Mouse (Mus musculus) stomach, postnatal 0 days (tissue): ENCODE results near the gene Pacs2. TPM values are rescaled to one million over a fixed set of nuclear protein-coding genes. Genes with fewer than 3 reads are reported as not detected.
A peak's percentile ranks its signal among the peaks of the same experiment; 100 is the strongest.

Experiments
- ATAC-seq: fragments of 200-750 bp; cut with Nextera tagmentation; 2 replicates; pipeline ENCODE4 v1.8.0; 2017; ENCODE audit not compliant: low FRiP score, low TSS enrichment
- DNase-seq: peaks from one replicate; pipeline ENCODE4 v3.0.0-alpha.2; 2016; ENCODE audit warnings: low spot score
- H3K27ac ChIP-seq: fragments of 300-500 bp; sonication (generic); replicated peaks from 2 replicates; pipeline ENCODE4 v1.5.1; 2014; ENCODE audit warnings: mild to moderate bottlenecking, control low read depth
- H3K27me3 ChIP-seq: fragments of 300-500 bp; sonication (generic); 2 replicates; pipeline ENCODE4 v1.6.1; 2014; ENCODE audit warnings: low read length; ENCODE audit not compliant: control insufficient read depth, insufficient read depth
- H3K36me3 ChIP-seq: fragments of 300-500 bp; sonication (generic); 2 replicates; pipeline ENCODE4 v1.6.1; 2014; ENCODE audit warnings: low read length, mixed read lengths; ENCODE audit not compliant: control insufficient read depth, insufficient read depth
- H3K4me1 ChIP-seq: fragments of 300-500 bp; sonication (generic); replicated peaks from 2 replicates; pipeline ENCODE4 v1.6.1; 2014; ENCODE audit warnings: antibody characterized with exemption; ENCODE audit not compliant: control insufficient read depth, insufficient read depth
- H3K4me2 ChIP-seq: fragments of 300-500 bp; sonication (generic); replicated peaks from 2 replicates; pipeline ENCODE4 v1.6.1; 2014; ENCODE audit warnings: low read depth, mild to moderate bottlenecking, control low read depth, moderate library complexity
- H3K4me3 ChIP-seq: fragments of 300-500 bp; sonication (generic); 2 replicates; pipeline ENCODE4 v1.5.1; 2014; ENCODE audit warnings: low read depth, low read length, control low read depth
- H3K9ac ChIP-seq: fragments of 300-500 bp; sonication (generic); 2 replicates; pipeline ENCODE4 v1.6.1; 2014; ENCODE audit warnings: mild to moderate bottlenecking, low read length, control low read depth, mixed read lengths
- H3K9me3 ChIP-seq: fragments of 300-500 bp; sonication (generic); 2 replicates; pipeline ENCODE4 v1.6.1; 2016; ENCODE audit warnings: low read length; ENCODE audit not compliant: control insufficient read depth
- CTCF ChIP-seq: IDR thresholded peaks from 2 replicates; pipeline ENCODE4 v1.5.1; 2016; ENCODE audit warnings: antibody characterized with exemption, low read depth, mild to moderate bottlenecking, moderate library complexity
- EP300 ChIP-seq: optimal IDR thresholded peaks from 2 replicates; pipeline ENCODE3; 2016; ENCODE audit warnings: antibody characterized with exemption
- WGBS: fragments of 180-500 bp; shearing (Covaris S2); extraction: QIAGEN DNeasy Blood & Tissue Kit; methylation state at CpG from one replicate; pipeline ENCODE4 v1.1.7; 2014; 5-methylcytosine and 5-hydroxymethylcytosine counted together
- polyA plus RNA-seq: library from polyadenylated mRNA; unstranded; fragments of >200 nt; fragmentation: Nextera tagmentation; extraction: Ambion mirVana; gene quantifications from 2 replicates; pipeline ENCODE4 v1.2.1, GENCODE M21; 2015

Gene Pacs2
- polyA plus RNA-seq, 1 experiment from 2014 or later: 4.1 TPM

DNA sequence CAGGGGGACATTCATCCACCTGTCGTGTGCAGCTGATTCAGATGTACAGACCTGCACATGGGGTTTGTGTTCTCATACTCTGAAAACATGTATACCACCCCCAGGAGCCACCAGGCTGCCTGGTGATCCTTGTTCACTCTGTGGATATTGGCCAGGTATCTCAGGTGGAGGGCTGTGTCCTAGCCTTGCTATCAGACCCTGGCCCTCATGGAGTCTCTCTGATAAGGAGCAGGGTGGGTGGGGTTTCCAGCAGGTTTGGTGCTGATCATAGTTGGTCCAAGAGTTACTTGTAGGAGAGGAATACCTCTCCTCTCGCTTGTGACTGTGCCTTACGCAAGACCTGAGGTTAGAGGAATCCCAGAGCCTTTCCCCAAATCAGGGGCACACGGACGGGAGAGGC lies 45.9 kb downstream of the Pacs2 start:
- ATAC-seq: no peak
- peaks cover 27% of the 10 kb centered on the region for H3K36me3 ChIP-seq
- H3K9ac ChIP-seq: no peak overlapping the region
- H3K9me3 ChIP-seq: no peaks in the 10 kb centered on the region
- no peaks in the 10 kb centered on the region for H3K4me1 ChIP-seq
- TF ChIP-seq CTCF (no peak), EP300 (no peak)
- no peak for DNase-seq
- H3K27me3 ChIP-seq: no peaks in the 10 kb centered on the region
- no peak overlapping the region for H3K4me3 ChIP-seq
- H3K27ac ChIP-seq: no peak overlapping the region
- WGBS: 95% methylated on average over 5 of the region's 5 CpGs
- no peak overlapping the region for H3K4me2 ChIP-seq

DNA sequence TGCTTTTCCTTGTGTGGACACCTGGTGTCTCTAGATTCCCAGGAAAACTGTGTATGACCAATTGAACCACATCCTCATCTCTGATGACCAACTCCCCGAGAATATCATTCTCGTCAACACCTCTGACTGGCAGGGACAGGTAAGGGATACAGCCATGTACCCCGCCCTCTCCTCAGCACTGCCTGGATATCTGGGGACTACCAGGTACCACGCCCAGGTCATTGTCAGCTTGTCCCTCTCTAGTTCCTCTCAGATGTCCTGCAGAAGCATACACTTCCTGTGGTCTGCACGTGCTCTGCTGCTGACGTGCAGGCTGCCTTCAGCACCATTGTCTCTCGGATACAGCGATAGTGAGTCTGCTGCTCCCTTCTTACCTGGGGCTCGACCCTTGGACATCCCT lies 47.3 kb downstream of the Pacs2 start:
- H3K36me3 ChIP-seq: peaks cover 26% of the 10 kb centered on the region
- H3K9me3 ChIP-seq: no peaks in the 10 kb centered on the region
- ATAC-seq (no peak), DNase-seq (no peak)
- H3K4me3 ChIP-seq: no peak overlapping the region
- H3K27me3 ChIP-seq: no peaks in the 10 kb centered on the region
- no peaks in the 10 kb centered on the region for H3K4me1 ChIP-seq
- 77% methylated on average over 9 of the region's 9 CpGs for WGBS
- H3K9ac ChIP-seq: no peak overlapping the region
- no peak overlapping the region for H3K27ac ChIP-seq
- TF ChIP-seq EP300 (no peak), CTCF (no peak)
- no peak overlapping the region for H3K4me2 ChIP-seq

DNA sequence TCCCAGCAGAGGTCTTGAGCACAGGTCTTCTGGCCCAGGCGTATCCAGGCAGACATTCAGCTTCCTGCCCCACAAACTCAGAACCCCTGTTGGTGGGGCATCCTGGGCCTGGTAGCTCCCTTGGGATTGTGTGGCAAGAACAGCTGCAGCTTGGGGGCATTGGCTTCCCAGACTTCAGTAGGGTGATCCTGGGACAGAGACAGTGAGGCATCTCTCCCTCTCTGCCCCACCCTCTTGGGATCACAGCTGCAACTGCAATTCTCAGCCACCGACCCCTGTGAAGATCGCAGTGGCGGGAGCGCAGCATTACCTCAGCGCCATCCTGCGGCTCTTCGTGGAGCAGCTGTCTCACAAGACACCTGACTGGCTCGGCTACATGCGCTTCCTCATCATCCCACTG lies 47.9 kb downstream of the Pacs2 start:
- TF ChIP-seq CTCF (peak; percentile 11; the same call in 1 of the 2 replicates), EP300 (no peak)
- H3K9ac ChIP-seq: no peak overlapping the region
- ATAC-seq: no peak
- H3K36me3 ChIP-seq: peaks cover 21% of the 10 kb centered on the region
- no peaks in the 10 kb centered on the region for H3K9me3 ChIP-seq
- H3K4me1 ChIP-seq: no peaks in the 10 kb centered on the region
- H3K4me3 ChIP-seq: no peak overlapping the region
- 83% methylated on average over 10 of the region's 10 CpGs for WGBS
- DNase-seq: no peak
- H3K27ac ChIP-seq: no peak overlapping the region
- no peak overlapping the region for H3K4me2 ChIP-seq
- no peaks in the 10 kb centered on the region for H3K27me3 ChIP-seq

- no peak for ATAC-seq
- no peak for TF ChIP-seq EP300
- TF ChIP-seq CTCF: no peak
- Histone ChIP-seq H3K9ac (no peak overlapping the region), H3K4me2 (no peak overlapping the region), H3K27me3 (no peaks in the 10 kb centered on the region), H3K4me1 (no peaks in the 10 kb centered on the region), H3K27ac (no peak overlapping the region), H3K9me3 (no peaks in the 10 kb centered on the region), H3K36me3 (peaks cover 19% of the 10 kb centered on the region), H3K4me3 (no peak overlapping the region)
- no peak for DNase-seq
- 94% methylated on average over 7 of the region's 7 CpGs for WGBS
Measured at GRCm38 (mm10) chr12:113063700-113064099, 49.4 kb downstream of the Pacs2 start.

DNA sequence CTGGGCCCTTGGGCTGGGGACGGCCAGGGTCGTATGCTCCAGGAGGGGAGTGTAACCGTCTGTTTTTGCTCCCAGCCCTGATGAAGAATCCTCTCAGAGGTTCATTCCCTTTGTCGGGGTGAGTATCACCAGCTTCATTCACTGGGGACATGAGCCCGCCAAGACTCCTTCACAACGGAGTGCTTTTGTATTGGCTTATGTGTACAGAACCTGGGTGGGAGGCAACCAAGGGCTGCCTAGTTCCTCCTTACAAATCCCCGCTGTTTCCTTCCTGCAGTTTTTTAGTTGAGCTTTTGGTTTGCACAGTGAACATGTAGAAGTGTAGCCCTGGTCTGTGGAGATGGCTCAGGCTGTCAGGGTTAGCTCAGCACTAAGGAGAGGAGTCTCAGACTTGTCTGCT lies 53.7 kb downstream of the Pacs2 start:
- Histone ChIP-seq H3K4me1 (no peaks in the 10 kb centered on the region), H3K4me2 (no peak overlapping the region), H3K9me3 (no peaks in the 10 kb centered on the region), H3K9ac (no peak overlapping the region), H3K27ac (no peak overlapping the region), H3K36me3 (peaks cover 27% of the 10 kb centered on the region), H3K27me3 (no peaks in the 10 kb centered on the region), H3K4me3 (no peak overlapping the region)
- DNase-seq (no peak), ATAC-seq (no peak)
- no peak for TF ChIP-seq EP300
- no peak for TF ChIP-seq CTCF
- WGBS: 71% methylated on average over 7 of the region's 7 CpGs

DNA sequence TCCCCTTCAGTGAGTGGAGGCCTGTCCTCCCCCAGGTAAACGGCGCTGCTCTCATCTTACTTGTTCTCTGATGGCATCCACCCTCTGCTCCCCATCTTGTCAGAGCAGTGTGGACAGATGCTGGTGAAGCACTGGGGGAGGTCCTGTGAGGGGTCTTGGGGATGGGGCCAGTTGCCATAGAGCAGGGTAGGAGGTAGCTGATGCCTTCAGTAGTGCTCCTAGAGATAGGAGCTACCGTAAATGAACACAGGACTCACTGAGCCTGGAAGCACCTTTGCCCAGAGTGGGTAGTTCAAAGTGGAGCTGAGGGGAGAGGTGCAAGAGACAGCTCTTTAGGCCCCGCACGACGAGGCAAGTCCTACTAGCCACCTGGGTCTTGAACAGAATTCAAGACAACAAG lies 55.1 kb downstream of the Pacs2 start:
- DNase-seq (no peak), ATAC-seq (no peak)
- Histone ChIP-seq H3K27me3 (no peaks in the 10 kb centered on the region), H3K4me1 (peaks cover 4% of the 10 kb centered on the region), H3K4me3 (no peak overlapping the region), H3K9me3 (no peaks in the 10 kb centered on the region), H3K36me3 (peaks cover 27% of the 10 kb centered on the region), H3K27ac (no peak overlapping the region), H3K4me2 (no peak overlapping the region), H3K9ac (no peak overlapping the region)
- WGBS: 94% methylated on average over 6 of the region's 6 CpGs
- TF ChIP-seq CTCF (no peak), EP300 (no peak)
